ENCODE assay signal across 17 mouse cellular contexts in the genomic region with DNA sequence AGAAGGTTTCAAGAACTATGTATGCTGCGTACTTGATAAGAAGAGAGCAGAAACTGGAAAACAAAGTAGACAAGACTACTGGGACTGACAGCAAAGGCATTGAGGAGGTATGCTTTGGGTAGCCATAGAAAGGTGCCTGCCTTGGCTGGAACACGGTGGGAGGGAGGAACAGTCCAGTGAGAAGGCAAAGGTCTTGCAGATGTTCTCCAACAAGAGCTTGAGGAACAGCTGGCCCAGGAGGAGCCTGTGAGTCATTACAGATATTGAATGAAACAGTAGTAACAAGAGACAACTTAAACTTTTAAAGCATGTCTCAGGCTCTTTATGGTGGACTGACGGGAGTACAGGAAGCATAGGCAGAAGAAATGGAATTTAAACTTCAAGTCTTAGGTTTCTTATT.
"Had no signal": no experiment of that assay in that cellular context is flagged by ENCODE, and none has a peak within 500 bp of the region (broad histone marks: within the 10 kb centered on the region; RNA-seq: fewer than 3 reads in every experiment).

No protein-coding gene starts in this region.

- H3K9ac ChIP-seq: lung, embryonic 14.5 days; midbrain, embryonic 12.5 days had no signal

- ATAC-seq: midbrain, embryonic 16.5 days had no signal

- H3K9me3 ChIP-seq: midbrain, embryonic 10.5 days; midbrain, embryonic 12.5 days had no signal

- H3K27me3 ChIP-seq: midbrain, embryonic 12.5 days had no signal

- DNase-seq: lung, adult 18-20 months; lung, embryonic 14.5 days; lung, postnatal 10 days; lung, postnatal 4 days; midbrain, embryonic 14.5 days; retina, postnatal 1 day; right cerebral cortex, adult 18-20 months; right cerebral cortex, postnatal 25 days; right cerebral cortex, postnatal 4 days; spleen, adult 18-20 months; thymus, adult 18-20 months; thymus, postnatal 14 days; thymus, postnatal 36 days had no signal

- H3K27ac ChIP-seq: midbrain, embryonic 10.5 days; midbrain, embryonic 12.5 days had no signal

- H3K4me3 ChIP-seq: midbrain, embryonic 10.5 days; midbrain, embryonic 12.5 days; myocyte had no signal

- H3K36me3 ChIP-seq: midbrain, embryonic 10.5 days; midbrain, embryonic 12.5 days had no signal

- H3K4me1 ChIP-seq: midbrain, embryonic 10.5 days; midbrain, embryonic 12.5 days had no signal

- H3K4me2 ChIP-seq: lung, embryonic 14.5 days; midbrain, embryonic 12.5 days had no signal
